Mouse (Mus musculus): ENCODE measurements around the gene Astl. TPM values are rescaled to one million over a fixed set of nuclear protein-coding genes. Genes with fewer than 3 reads are reported as not detected.

Gene Astl
- total and polyA plus RNA-seq, 3 experiments: not detected

DNA sequence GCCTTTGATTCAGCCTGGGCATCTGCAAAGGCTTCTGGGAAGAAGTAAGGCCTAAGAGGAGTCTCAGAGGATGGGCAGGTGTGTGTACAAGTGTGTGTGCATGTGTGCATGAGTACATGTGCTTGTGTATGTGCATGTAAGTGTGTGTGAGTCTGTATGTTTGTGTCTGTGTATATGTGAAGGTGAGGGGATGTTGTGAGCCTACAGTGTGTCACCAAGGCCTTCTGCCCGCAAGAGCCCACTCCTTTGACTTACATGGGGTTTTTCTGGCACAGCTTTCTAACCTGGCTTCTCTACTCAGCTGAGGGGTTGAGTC is 23.3 kb upstream of the Astl start:
- H3K27ac ChIP-seq (ENCODE audit: control insufficient read depth, low read depth, low read length): no peak overlapping the region
- H3K27me3 ChIP-seq (ENCODE audit: control insufficient read depth in 1 of 2, insufficient read depth in 2 of 2, low read length in 2 of 2): peaks cover 0 to 2% of the 10 kb centered on the region in 2 experiments; a peak in 1 of 4 replicates

GRCm38 (mm10) chr2:127316431-127316830 is 22.0 kb upstream of the Astl start:
- H3K27ac ChIP-seq (ENCODE audit: control insufficient read depth, low read depth, low read length): no peak overlapping the region
- no peak for TF ChIP-seq SIN3A (IDR thresholded peaks at IDR 0.05; ENCODE audit: low read length)
- TF ChIP-seq MYC (IDR thresholded peaks at IDR 0.05; ENCODE audit: low read depth, low read length): no peak
- no peak for TF ChIP-seq POLR2AphosphoS2 (IDR thresholded peaks at IDR 0.05; ENCODE audit: low read length)
- no peak for TF ChIP-seq GATA1 (IDR thresholded peaks at IDR 0.05; ENCODE audit: low read depth, low read length)
- TF ChIP-seq GABPA (IDR thresholded peaks at IDR 0.05; ENCODE audit: low read depth, low read length): no peak
- TF ChIP-seq MYB (IDR thresholded peaks at IDR 0.05; ENCODE audit: low read depth, low read length): no peak
- TF ChIP-seq CHD2 (IDR thresholded peaks at IDR 0.05; ENCODE audit: low read length): no peak
- TF ChIP-seq MAFK (IDR thresholded peaks at IDR 0.05; ENCODE audit: borderline replicate concordance, low read depth, low read length): no peak
- TF ChIP-seq RAD21 (IDR thresholded peaks at IDR 0.05; ENCODE audit: low read depth, low read length): no peak
- TF ChIP-seq ETS1 (IDR thresholded peaks at IDR 0.05; ENCODE audit: low read depth, low read length): no peak
- no peak for TF ChIP-seq ZKSCAN1 (IDR thresholded peaks at IDR 0.05; ENCODE audit: low read depth, low read length)
- TF ChIP-seq CTCF (IDR thresholded peaks at IDR 0.05 in 2 of 3, conservative IDR thresholded peaks at IDR 0.05 in 1 of 3; ENCODE audit: control insufficient read depth in 1 of 3, insufficient read depth in 1 of 3, low read depth in 2 of 3, low read length in 3 of 3, poor library complexity in 1 of 3, severe bottlenecking in 1 of 3): no peak
- no peak for TF ChIP-seq SMC3 (IDR thresholded peaks at IDR 0.05; ENCODE audit: low read depth, low read length)
- TF ChIP-seq EP300 (IDR thresholded peaks at IDR 0.05; ENCODE audit: low read depth in 1 of 2, low read length in 2 of 2): no peak
- no peak for TF ChIP-seq UBTF (IDR thresholded peaks at IDR 0.05; ENCODE audit: borderline replicate concordance, insufficient read depth, low read depth, low read length)
- H3K9ac ChIP-seq (ENCODE audit: control insufficient read depth, low read depth, low read length, poor library complexity, severe bottlenecking): no peak overlapping the region
- no peaks in the 10 kb centered on the region for H3K36me3 ChIP-seq (ENCODE audit: control insufficient read depth in 1 of 2, insufficient read depth in 2 of 2, low read length in 2 of 2)
- H3K27me3 ChIP-seq (ENCODE audit: control insufficient read depth in 1 of 2, insufficient read depth in 2 of 2, low read length in 2 of 2): peaks cover 0 to 2% of the 10 kb centered on the region in 2 experiments; a peak in 1 of 4 replicates
- H3K4me1 ChIP-seq (ENCODE audit: control insufficient read depth in 1 of 2, insufficient read depth in 2 of 2, low read length in 2 of 2): no peaks in the 10 kb centered on the region
- no peaks in the 10 kb centered on the region for H3K9me3 ChIP-seq (replicated peaks; ENCODE audit: insufficient read depth, low read length)
- no peak overlapping the region for H3K4me3 ChIP-seq (ENCODE audit: control insufficient read depth in 1 of 2, insufficient read depth in 1 of 2, low read depth in 2 of 2, low read length in 2 of 2)
- no peak for DNase-seq (ENCODE audit: low read depth, low spot score)
- no peaks in the 10 kb centered on the region for H3K79me2 ChIP-seq (ENCODE audit: control insufficient read depth, insufficient read depth, low read length, poor library complexity)

More for the DNA sequence above, 23.3 kb upstream of the Astl start:
- DNase-seq (ENCODE audit: low read depth, low spot score): no peak
- TF ChIP-seq MEF2A (IDR thresholded peaks at IDR 0.05; ENCODE audit: extremely low read depth, insufficient replicate concordance, low read depth, low read length, poor library complexity, severe bottlenecking) (no peak), NRF1 (IDR thresholded peaks at IDR 0.05; ENCODE audit: insufficient read depth, low read depth, low read length, poor library complexity, severe bottlenecking) (no peak), POLR2A (IDR thresholded peaks at IDR 0.05; ENCODE audit: control insufficient read depth in 1 of 2, insufficient read depth in 1 of 2, low read depth in 1 of 2, low read length in 2 of 2, poor library complexity in 1 of 2) (no peak), GATA1 (IDR thresholded peaks at IDR 0.05; ENCODE audit: low read depth, low read length) (no peak), SMC3 (IDR thresholded peaks at IDR 0.05; ENCODE audit: low read depth, low read length) (no peak), ZC3H11A (IDR thresholded peaks at IDR 0.05; ENCODE audit: low read depth, low read length) (no peak), NELFE (IDR thresholded peaks at IDR 0.05; ENCODE audit: low read depth, low read length) (no peak), CTCF (IDR thresholded peaks at IDR 0.05 in 2 of 3, conservative IDR thresholded peaks at IDR 0.05 in 1 of 3; ENCODE audit: control insufficient read depth in 1 of 3, insufficient read depth in 1 of 3, low read depth in 2 of 3, low read length in 3 of 3, poor library complexity in 1 of 3, severe bottlenecking in 1 of 3) (no peak), HCFC1 (IDR thresholded peaks at IDR 0.05; ENCODE audit: low read depth, low read length) (no peak), USF1 (IDR thresholded peaks at IDR 0.05; ENCODE audit: low read depth, low read length) (no peak)
- H3K9ac ChIP-seq (ENCODE audit: control insufficient read depth, low read depth, low read length, poor library complexity, severe bottlenecking): no peak overlapping the region
- H3K9me3 ChIP-seq (replicated peaks; ENCODE audit: insufficient read depth, low read length): no peaks in the 10 kb centered on the region
- H3K4me3 ChIP-seq (ENCODE audit: control insufficient read depth in 1 of 2, insufficient read depth in 1 of 2, low read depth in 2 of 2, low read length in 2 of 2): no peak overlapping the region
- no peaks in the 10 kb centered on the region for H3K79me2 ChIP-seq (ENCODE audit: control insufficient read depth, insufficient read depth, low read length, poor library complexity)
- H3K36me3 ChIP-seq (ENCODE audit: control insufficient read depth in 1 of 2, insufficient read depth in 2 of 2, low read length in 2 of 2): no peaks in the 10 kb centered on the region
- no peaks in the 10 kb centered on the region for H3K4me1 ChIP-seq (ENCODE audit: control insufficient read depth in 1 of 2, insufficient read depth in 2 of 2, low read length in 2 of 2)
